Mouse (Mus musculus) thymus, postnatal 25 days (tissue): ENCODE results near the gene Pknox2.

Source experiments
- DNase-seq: peaks from one replicate; pipeline ENCODE4 v3.0.0; 2022

Gene Pknox2

GRCm38 (mm10) chr9:37098600-37098999 lies 48.6 kb downstream of the Pknox2 start:
- DNase-seq = no peak

DNA sequence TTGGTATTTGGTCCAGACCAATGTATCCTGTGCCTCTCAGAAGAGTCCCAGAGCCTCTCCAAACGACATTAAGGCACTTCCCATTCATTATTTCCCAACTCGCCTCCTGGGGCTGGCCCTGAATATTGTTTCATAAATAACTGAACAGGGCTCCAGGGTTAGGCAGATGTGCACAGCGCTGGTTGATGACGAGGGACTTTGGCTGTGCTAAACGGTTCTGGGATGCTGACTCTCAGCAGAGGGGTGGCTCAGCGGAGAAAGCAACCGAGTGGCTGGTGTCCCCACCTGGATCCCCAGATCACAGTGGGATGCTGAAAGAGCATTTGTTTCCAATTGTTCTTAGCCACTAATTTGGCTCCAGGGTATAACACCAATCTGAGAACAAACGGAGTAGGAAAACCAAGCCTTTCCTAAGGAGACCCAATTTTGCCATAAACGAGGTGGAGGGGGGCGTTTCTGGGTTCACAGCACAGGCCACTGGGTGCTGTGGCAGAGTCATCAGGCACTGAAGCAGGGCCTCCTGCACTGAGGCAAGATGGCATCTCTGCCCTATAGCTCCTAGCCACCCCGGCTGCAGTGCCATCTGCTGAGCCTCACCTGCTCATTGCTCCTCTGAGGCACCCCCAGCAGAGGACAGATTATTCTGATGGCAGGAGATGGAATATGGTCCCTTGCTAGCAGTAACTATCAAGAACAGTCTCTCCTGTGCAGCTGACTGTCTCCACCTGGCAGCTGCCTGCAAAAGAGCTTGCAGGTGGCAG lies 52.8 kb downstream of the Pknox2 start:
- no peak for DNase-seq

DNA sequence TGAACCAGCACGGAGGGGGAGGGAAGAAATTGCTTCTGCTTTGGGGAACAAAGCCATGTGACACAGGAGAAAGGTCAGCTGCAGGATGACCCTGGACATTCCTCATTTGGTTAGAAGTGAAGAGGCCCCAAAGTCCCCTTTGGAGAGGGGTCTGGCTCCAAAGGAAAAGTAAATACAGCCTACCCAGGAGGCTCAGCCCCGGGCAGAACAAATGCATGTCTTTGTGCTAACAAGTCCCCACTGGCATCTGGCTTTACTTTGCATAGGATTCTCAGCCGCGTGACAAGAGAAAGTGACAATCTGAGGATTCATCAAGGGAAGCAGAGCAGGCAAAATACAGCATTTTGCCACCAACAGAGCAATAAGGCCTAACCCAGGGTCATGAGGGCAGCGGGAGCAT lies 54.1 kb downstream of the Pknox2 start:
- no peak for DNase-seq

DNA sequence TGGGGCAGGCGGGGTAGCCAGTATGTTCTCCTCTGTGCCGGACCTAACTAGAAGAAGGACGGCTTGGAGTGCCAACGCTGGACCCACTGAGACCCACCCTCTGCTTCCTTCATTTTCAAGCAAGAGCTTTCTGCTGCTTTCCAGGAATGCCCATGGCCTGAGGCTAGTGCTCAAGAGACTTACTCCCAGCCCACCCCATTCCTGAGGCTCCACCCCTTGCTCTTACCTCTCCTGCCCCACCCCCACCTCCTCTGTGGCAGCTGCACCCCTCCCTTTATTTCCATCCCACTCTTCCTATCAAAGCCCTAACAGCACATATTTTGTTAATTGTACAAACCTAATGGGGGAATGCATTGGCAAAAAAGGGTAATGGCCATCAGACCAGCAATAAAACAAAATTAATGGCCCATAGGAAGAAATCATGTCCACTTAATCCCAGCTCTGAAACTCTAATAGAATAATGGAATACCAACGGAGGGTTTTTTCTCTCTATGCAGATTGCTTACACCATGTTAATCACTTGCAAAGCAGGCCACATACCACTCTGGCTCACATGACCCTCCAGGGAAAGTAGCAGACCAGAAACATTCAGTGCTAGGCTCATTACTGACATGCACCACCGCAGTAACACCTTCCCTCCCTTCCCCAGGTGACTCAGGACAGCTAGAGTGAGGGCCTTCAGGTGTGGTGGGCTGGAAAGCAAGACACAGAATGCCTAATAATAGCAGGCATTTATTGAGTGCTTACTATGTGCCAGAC lies 57.1 kb downstream of the Pknox2 start:
- no peak for DNase-seq

- no peak for DNase-seq
Measured at GRCm38 (mm10) chr9:37085370-37085769, 61.8 kb downstream of the Pknox2 start.

GRCm38 (mm10) chr9:37082246-37082645 lies 65.0 kb downstream of the Pknox2 start:
- no peak for DNase-seq

DNA sequence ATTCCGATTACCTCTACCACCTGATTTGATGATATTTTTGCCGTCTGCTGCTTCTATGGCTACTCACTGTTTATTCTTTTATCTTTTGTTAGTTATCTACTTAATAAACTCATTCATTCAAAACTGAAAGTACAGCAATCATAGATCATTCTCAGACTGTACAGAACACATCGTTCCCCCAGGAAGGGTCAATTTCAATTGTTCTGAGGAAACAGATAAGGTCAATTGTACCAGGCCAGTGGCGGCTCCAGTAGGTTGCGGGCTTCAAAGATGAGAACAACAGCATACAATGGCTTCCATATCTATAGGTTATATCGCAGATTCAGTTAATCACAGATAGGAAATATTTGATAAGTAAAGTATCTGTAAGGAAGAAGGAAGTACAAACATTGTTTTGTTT lies 66.9 kb downstream of the Pknox2 start:
- no peak for DNase-seq

- no peak for DNase-seq
Measured at GRCm38 (mm10) chr9:37077063-37077418, 70.2 kb downstream of the Pknox2 start.

- DNase-seq = no peak
Measured at GRCm38 (mm10) chr9:37076386-37077062, 70.7 kb downstream of the Pknox2 start.

GRCm38 (mm10) chr9:37075903-37076302 lies 71.3 kb downstream of the Pknox2 start:
- DNase-seq = no peak

DNA sequence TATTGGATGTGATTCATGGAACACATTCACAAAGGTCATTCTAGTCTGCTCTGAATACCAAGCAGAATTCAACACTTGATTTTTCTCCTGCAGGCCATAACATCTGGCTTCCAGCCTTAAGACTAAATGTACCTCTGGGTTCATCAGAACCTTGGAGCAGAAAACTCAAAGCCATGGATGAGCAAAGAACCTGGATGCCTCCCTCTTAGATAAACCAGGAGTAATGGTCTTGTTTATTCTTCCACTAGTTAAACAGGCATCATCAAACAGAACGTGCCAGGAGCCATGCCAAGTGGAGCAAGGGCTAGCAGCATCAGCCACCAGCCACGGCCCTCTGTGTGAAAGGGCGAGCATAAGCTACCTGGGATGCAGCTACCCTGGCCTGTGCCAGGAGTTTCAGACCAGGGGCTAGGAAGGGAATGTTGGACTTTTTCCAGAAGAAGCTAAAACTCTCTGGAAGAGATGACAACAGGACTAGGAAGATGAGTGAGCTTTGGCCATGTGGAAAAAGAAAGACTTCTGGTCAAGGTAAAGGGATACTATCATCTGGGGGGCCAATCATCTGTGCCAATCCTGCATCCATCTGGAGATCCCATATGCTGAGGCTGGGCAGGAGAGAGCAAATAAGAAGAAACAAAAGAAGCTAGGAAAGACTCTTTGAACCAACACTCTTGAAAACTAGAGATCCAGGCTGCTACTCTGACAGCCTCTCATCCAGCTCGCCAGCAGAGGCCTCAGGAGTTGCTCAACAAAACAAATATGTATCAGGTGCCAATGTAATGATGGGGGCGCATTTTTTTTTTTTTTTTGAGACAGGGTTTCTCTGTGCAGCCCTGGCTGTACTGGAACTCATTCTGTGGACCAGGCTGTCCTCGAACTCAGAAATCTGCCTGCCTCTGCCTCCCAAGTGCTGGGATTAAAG lies 77.6 kb downstream of the Pknox2 start:
- DNase-seq = no peak

DNA sequence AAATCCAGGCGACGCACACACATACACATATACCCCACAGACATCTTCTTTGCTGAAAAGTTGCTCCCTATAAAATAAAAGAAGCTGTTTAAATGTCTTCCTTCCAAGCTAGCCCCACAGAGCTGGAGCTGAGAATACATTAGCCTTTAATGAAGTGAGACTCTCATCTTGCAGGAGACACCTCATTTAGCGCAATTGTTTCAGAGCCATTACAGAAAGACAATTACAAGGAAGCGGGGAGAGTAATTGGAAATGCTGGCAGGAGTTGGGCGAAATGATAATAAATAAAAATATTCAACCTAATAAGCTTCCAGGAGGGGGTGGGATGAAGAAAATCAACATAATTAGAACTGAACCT lies 79.8 kb downstream of the Pknox2 start:
- DNase-seq = no peak

DNA sequence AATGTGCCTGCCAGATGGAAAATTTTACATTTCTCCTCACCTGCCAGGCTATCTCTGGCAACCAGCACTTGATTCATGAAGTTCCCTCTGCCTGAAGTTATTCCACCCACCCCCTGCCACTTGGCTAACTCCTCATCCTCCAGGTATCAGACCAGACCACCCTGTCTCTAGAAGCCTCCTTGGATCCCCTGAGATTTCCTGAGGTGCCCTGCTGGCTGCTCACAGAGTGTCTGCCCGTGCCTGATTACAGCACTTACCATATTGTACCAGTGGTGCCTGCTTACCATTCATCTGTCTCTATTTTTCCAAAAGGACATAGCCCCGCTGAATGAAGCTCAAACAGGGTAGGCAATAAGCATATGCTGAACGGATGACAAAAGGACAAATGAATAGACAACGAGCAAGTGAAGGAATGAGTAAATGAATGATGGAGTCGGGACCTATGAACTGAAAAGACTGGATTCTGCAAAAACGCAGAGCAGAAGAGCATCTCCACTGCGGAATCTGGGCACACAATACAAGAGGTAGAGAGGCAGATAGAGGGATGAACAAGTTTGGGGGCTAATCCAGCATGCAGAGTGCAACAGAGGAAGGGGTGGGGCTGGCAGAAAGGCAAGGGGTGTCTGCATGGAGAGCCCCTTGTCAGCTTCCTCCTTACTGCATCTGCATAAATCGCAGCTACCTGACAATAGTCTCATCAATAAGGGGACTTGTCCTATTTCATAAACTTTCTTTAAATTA lies 80.3 kb downstream of the Pknox2 start:
- DNase-seq = no peak

DNA sequence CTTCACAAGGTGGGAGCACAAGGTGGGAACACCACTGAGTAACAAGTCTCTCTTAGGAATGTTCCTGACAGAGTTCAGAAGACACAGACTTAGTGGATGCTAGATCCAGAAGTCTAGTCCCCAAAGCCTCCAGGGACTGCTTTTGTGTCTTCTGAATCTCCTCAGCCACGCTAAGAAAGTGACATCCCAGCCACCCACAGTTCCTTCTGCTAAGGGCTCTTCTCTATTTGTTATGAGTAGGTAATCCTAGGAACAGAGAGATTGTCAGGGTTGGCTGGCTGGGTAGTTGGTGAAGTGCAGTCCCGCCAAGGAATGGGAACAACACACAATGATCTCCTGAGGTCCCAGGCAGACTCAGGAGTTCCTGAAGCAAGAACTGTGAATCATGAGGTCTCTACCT lies 85.6 kb downstream of the Pknox2 start:
- no peak for DNase-seq

DNA sequence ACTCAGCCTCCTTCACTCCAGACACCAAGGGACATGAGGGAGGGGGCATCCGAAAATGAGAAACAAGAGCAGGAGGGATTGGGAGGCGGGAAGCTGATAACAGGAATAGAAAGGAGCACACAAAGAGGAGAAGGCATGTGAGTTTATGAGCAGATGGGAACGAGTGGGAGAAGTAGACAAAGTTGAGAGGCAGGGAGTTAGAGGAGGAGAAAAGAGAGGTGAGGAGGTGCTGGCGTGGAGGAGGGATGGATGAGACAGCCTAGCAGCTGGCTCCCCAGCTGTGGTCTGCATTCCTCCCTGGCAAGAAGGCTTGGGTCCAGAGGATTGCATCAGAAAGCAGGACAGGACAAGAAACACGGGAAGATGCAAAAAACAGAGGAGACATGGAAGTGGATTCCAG lies 92.5 kb downstream of the Pknox2 start:
- no peak for DNase-seq

DNA sequence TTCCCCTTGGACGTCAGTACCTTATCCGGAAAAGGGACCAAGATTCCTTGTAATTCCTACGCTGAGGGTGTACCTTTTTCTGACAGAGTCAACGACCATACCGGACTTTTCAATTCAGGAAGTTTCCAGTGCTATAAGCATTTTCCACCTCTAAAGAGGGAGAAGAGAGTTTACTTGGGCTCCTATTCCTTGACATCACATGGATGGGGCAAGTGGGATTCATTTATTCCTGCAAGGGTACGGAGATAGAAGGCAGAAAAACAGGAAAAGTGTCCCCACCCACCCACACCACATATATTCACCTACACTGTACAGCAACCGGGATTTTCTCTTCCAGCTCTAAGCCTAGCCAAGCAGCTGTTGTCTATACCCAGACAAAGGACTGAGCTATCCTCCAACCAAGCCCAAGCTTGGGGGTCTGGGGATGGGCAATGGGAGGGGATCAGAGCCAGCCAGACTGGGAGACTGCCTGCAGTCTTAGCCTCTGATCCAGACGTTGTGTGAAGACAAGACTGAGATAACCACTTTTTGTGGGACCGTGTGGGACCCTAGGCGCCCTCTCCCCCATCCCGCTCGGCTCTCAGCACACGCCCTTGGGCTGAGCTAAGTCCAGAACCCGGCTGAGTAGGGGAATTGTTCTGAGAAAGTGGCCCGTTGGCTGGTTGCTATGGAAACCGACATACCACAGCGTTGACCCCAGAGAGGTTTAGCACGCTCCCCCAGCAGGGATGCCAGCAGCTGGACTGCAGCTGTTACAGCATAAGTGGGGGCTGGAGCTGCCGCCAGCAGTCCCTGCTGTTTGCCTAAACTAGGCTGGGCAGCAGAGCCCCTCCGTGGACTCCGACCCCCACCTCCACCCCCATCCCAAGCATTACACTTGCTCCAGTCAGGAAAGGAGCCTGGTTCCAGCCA lies 93.3 kb downstream of the Pknox2 start:
- no peak for DNase-seq

GRCm38 (mm10) chr9:37053041-37053440 lies 94.2 kb downstream of the Pknox2 start:
- no peak for DNase-seq

DNA sequence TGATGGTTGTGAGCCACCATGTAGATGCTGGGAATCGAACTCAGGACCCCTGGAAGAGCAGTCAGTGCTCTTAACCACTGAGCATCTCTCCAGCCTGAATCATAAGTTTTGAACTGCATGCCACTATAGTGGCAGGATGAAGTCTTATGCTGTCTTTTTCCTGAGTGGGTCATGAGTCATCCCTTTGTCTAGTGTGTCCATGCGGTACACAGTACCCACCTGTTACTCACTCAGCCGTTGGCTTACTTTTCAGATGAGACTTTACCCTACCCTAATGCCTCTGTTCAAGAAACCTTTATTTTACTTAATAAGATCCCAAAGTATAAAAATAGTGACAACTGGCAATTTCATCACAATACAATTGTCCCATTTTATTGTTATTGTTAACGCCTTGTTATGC lies 95.5 kb downstream of the Pknox2 start:
- DNase-seq = no peak

- DNase-seq = no peak
Measured at GRCm38 (mm10) chr9:37047490-37047889, 99.7 kb downstream of the Pknox2 start.

DNA sequence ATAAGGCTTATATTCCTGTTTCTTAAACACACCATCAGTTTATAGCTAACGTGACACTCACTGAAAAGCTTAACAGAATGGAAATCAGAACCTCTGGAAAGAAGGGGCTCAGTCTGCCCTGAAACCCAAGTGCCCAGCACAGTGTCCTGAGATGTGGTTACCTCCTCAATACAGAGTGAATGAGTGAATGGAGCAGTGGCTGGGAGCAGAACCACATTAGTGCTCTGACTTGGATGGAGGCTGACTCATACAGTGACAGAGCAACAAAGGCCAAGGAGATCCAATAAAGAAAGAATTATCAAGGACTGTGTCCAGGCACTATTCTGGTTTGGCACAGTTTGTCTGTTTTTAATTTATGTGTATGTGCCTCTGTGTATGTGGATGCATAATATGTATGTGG lies 101.3 kb downstream of the Pknox2 start:
- no peak for DNase-seq

DNA sequence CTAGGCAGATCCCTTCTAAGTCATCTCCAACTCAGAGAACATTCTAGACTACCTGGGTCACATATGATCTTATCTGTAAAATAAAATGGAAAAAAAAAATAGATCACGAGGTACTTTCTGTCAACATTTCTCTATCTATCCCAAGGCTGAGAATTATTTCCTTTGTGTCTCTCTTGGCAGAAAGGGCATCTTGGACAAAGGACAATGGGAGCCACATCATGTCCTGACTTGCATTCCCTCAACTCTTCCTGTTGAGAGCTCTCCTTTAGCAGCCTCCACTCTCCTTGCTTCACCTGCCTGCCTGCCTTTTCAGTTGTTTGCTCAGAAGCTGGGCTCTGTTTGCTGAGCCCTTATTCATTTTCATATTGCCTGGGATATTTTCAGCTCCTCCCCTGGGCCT lies 103.0 kb downstream of the Pknox2 start:
- DNase-seq = no peak
